Mouse (Mus musculus) right cerebral cortex, postnatal 36 days (tissue): Measurements from ENCODE around the gene Vpreb2.
"Not testable (repeated sequence)": the region's sequence is repeated elsewhere in the genome, so short reads cannot be mapped to it uniquely, and the experiment has no call there.

Experiments
- DNase-seq, 2 experiments: peaks; one replicate each; pipeline ENCODE4 v3.0.0; 2022; ENCODE audit warnings: low spot score in 2 of 2, mixed read lengths in 1 of 2

The Vpreb2 gene

DNA sequence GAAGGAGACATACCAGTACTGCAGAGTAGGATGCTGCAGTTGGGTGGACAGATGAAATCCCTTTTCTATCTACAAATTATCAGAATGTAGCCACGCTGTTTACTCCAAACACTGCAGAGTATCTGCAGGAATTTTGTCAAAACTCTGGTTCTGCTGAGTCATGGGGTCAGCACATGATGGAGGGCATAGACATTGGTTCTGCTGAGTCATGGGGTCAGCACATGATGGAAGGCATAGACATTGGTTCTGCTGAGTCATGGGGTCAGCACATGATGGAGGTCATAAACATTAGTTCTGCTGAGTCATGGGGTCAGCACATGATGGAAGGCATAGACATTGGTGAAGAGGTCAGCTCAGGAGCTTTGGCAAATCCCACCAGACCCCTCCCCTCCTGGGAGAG lies 7.5 kb downstream of the Vpreb2 start:
- no peak for DNase-seq

DNA sequence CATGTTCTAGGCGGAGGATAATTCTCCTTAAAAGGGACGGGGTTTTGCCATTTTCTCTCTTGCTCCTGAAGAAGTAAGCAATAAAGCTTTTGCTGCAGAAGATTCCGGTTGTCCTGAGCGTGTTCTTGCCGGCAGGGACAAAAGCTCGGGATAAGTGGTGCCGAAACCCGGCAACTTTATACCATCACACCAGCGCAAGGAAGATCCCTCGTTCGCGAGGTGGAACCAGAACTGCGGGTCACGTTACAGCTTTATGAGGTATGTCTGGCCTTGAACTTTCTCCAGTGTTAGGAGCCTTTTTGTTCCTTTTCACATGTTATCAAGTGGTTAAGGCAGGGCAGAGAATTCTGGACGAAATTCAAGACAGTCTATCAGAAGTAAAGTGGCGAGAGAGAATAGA lies 12.1 kb downstream of the Vpreb2 start:
- DNase-seq: not testable (repeated sequence)

GRCm38 (mm10) chr16:17999668-18000067 lies 19.4 kb downstream of the Vpreb2 start:
- DNase-seq: no peak

DNA sequence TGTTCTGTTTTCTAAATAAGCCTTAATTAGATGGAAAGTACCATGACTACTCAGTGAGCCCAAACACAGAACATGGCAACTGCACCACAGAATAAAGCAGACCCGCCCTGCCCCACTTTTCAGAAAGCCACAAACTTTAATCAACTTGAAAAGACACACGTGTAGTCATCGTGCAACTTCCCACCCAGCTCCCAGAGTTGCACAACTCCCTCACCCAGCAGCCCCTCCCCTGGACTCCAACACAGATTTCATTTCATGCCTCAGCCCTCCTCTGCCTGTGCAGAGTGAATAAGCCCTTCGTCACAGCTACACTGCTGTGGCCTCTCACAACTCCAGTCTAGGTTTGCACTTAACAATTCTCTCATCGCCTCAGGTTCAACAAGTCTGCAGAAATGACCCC lies 24.4 kb downstream of the Vpreb2 start:
- DNase-seq: no peak

DNA sequence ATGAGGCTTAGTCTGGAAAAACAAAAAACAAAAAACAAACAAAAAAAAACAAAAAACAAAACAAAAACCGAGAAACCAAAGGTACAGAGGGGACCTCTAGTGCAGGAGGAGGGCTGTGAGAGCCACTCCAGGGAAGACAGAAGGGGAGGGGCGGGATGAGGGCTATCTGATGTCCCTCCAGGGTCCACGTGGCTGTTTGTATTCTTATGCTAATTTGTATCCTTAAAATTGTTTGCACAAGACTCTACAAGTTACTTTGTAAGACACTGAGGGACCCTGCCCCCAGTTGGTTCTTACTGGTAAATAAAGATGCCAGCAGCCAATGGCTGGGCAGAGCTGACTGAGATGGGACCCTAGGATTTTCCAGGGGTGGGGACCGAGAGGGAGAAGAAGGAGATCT lies 26.9 kb downstream of the Vpreb2 start:
- DNase-seq: no peak

GRCm38 (mm10) chr16:18011101-18011500 lies 30.9 kb downstream of the Vpreb2 start:
- no peak for DNase-seq

DNA sequence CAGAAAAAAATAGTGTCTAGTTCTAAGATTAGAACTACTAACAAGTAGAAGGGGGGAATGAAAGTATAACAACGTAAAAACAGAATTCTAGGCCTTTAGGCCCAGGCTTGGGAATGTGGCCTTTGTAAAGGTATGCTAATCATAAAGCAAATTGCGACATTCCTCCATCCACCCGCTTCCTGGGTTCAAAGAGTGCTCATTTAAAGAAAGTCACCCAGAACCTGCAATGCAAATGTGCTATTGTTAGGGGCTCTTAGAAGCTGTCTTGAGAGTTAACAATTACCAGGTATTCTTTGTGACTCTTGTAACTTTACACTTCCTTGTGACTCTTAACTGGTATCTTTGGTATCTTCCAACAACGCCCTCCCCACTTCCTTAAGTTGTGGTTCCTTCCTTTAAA lies 36.3 kb downstream of the Vpreb2 start:
- not testable (repeated sequence) for DNase-seq

DNA sequence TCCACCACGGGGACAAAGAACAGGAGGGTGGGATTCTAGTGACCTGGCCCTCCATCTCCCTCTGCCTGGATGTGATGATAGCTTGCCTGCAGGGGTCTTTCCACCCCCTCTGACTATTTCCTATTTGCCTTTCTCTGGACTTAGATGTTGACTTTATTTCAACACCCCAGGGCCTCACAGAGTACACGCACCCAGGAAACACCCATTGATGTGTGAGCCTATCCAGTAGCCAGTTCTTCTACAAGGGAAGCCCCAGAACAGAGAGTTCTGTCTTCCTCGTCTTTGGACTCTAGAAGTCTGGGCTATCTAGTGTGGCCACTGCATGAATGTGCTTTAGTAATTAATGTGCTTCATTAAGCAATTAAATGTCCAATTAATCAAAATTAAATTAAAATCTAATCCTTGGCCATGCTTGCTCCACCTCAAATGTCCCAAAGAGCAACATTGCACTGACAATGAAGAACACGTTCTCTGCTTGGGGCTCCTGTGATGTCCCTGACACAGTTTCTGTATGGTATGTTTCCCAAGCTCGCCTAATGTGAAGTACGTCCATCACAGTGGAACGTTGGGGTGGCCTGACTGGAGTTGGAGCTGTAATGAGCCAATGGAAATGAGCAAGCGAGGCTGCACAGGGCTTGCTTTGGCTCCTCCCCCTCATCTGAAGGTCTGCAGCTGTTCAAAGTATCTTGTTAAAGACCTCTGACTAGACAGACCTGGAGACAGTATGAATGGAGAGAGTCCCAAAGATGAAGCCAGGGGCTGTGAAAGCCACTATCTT lies 42.7 kb downstream of the Vpreb2 start:
- no peak for DNase-seq

DNA sequence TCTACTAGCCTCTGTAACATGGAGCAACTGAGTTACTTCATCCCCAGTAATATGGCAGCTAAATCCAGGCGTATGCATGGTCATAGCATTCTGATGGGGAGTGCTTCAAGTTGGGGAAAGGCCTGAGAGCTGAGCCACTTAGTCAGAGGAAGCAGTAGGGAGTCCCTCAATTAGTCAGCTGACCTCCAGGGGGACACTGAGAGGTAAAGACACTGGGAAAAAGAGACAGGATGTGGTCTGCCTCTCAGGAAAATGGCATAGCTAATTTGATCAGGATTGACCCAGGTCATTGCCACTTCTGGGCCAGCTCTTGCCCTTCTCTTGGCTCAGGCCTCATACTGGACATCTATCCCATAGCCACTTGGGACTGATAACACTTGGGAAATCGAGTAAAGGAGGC lies 47.1 kb downstream of the Vpreb2 start:
- DNase-seq: no peak
